9 mouse cellular contexts compared by ENCODE assay signal in genomic region chr15:99778148-99778547, GRCm38 (mm10). TPM values are rescaled to one million over a fixed set of nuclear protein-coding genes. Genes with fewer than 3 reads are reported as not detected.
DNase-seq lines count a peak whose midpoint lies in the region; ATAC-seq lines count a peak whose summit lies in the region.
"Had no signal": no experiment of that assay in that cellular context is flagged by ENCODE, and none has a peak within 500 bp of the region (broad histone marks: within the 10 kb centered on the region; RNA-seq: fewer than 3 reads in every experiment).

No protein-coding gene starts in this region.

- no peak overlapping the region for H3K27ac ChIP-seq in hindbrain, embryonic 14.5 days
- no peak overlapping the region for H3K27ac ChIP-seq in hindbrain, embryonic 13.5 days
- no peak overlapping the region for H3K27ac ChIP-seq in neural tube, embryonic 13.5 days (replicated peaks)
- H3K27ac ChIP-seq: embryonic facial prominence, embryonic 12.5 days had no signal

- peak; percentile 81 for DNase-seq in hindbrain, embryonic 14.5 days (ENCODE audit: low spot score)
- peak; percentile 57 for DNase-seq in 416B (ENCODE audit: low read depth)
- peak; percentile 70 for DNase-seq in ES-CJ7 (ENCODE audit: low read depth, low spot score)
- no peak for DNase-seq in spleen, postnatal 10 days (ENCODE audit: low spot score in 2 of 2)
- no peak for DNase-seq in ovary, postnatal 10 days (ENCODE audit: low spot score)

- H3K27me3 ChIP-seq in hindbrain, embryonic 14.5 days (ENCODE audit: control insufficient read depth, insufficient read depth, low read length) = no peaks in the 10 kb centered on the region
- H3K27me3 ChIP-seq in hindbrain, embryonic 13.5 days = no peaks in the 10 kb centered on the region
- H3K27me3 ChIP-seq in neural tube, embryonic 13.5 days = no peaks in the 10 kb centered on the region
- H3K27me3 ChIP-seq: embryonic facial prominence, embryonic 12.5 days had no signal

- no peak overlapping the region for H3K4me3 ChIP-seq in hindbrain, embryonic 14.5 days (replicated peaks; ENCODE audit: low read length)
- H3K4me3 ChIP-seq in hindbrain, embryonic 13.5 days = no peak overlapping the region
- H3K4me3 ChIP-seq in neural tube, embryonic 13.5 days = no peak overlapping the region
- H3K4me3 ChIP-seq: embryonic facial prominence, embryonic 12.5 days had no signal

- no peak for ATAC-seq in hindbrain, embryonic 14.5 days (ENCODE audit: low FRiP score)
- ATAC-seq in hindbrain, embryonic 13.5 days (ENCODE audit: low FRiP score) = no peak
- peak; percentile 65 for ATAC-seq in common myeloid progenitor, adult 5-6 weeks (replicated peaks; ENCODE audit: low read depth, poor library complexity, severe bottlenecking)
- 0 out of 2 replicates have a peak, but pooled peaks have one; percentile 65 for ATAC-seq in neural tube, embryonic 13.5 days (ENCODE audit: low read depth)

- H3K4me1 ChIP-seq in hindbrain, embryonic 14.5 days (replicated peaks; ENCODE audit: control insufficient read depth, insufficient read depth, low read length) = no peaks in the 10 kb centered on the region
- H3K4me1 ChIP-seq in hindbrain, embryonic 13.5 days (replicated peaks) = no peaks in the 10 kb centered on the region
- 0 out of 2 replicates have a peak, but pooled peaks cover under 1% of the 10 kb centered on the region for H3K4me1 ChIP-seq in neural tube, embryonic 13.5 days (replicated peaks)
- H3K4me1 ChIP-seq: embryonic facial prominence, embryonic 12.5 days had no signal

- no peaks in the 10 kb centered on the region for H3K9me3 ChIP-seq in hindbrain, embryonic 14.5 days (ENCODE audit: control insufficient read depth, low read length)
- H3K9me3 ChIP-seq in hindbrain, embryonic 13.5 days = no peaks in the 10 kb centered on the region
- no peaks in the 10 kb centered on the region for H3K9me3 ChIP-seq in neural tube, embryonic 13.5 days
- H3K9me3 ChIP-seq: embryonic facial prominence, embryonic 12.5 days had no signal

- no peak overlapping the region for H3K4me2 ChIP-seq in hindbrain, embryonic 14.5 days (replicated peaks)
- no peak overlapping the region for H3K4me2 ChIP-seq in hindbrain, embryonic 13.5 days
- no peak overlapping the region for H3K4me2 ChIP-seq in neural tube, embryonic 13.5 days
- H3K4me2 ChIP-seq: embryonic facial prominence, embryonic 12.5 days had no signal

- no peak overlapping the region for H3K9ac ChIP-seq in hindbrain, embryonic 14.5 days
- no peak overlapping the region for H3K9ac ChIP-seq in hindbrain, embryonic 13.5 days
- H3K9ac ChIP-seq in neural tube, embryonic 13.5 days = no peak overlapping the region
- H3K9ac ChIP-seq: embryonic facial prominence, embryonic 12.5 days had no signal

- 25% methylated on average over 7 of the region's 7 CpGs for WGBS in hindbrain, embryonic 14.5 days
- WGBS in hindbrain, embryonic 13.5 days = 25% methylated on average over 7 of the region's 7 CpGs
- 27% methylated on average over 7 of the region's 7 CpGs for WGBS in neural tube, embryonic 13.5 days

- peaks cover 23% of the 10 kb centered on the region for H3K36me3 ChIP-seq in hindbrain, embryonic 14.5 days (replicated peaks; ENCODE audit: control insufficient read depth, insufficient read depth)
- H3K36me3 ChIP-seq in hindbrain, embryonic 13.5 days = peaks cover 22% of the 10 kb centered on the region
- peaks cover 34% of the 10 kb centered on the region for H3K36me3 ChIP-seq in neural tube, embryonic 13.5 days

RNA-seq across cellular contexts. Expression of gene Cers5, which starts 5.5 kb away (rescaled TPM):
- 78.5 and 89.3 TPM in 2 replicates for polyA plus RNA-seq in hindbrain, embryonic 14.5 days (2014; fragmentation: Nextera tagmentation; extraction: Ambion mirVana)
- 73.6 and 74.3 TPM in 2 replicates for polyA plus RNA-seq in hindbrain, embryonic 13.5 days (2015; fragmentation: Nextera tagmentation; extraction: Ambion mirVana)
- 24.0 and 33.2 TPM in 2 replicates for total RNA-seq in common myeloid progenitor, adult 5-6 weeks (2017)
- polyA plus RNA-seq in neural tube, embryonic 13.5 days (2015; fragmentation: Nextera tagmentation; extraction: Ambion mirVana) = 77.2 and 77.6 TPM in 2 replicates

RNA-seq across cellular contexts. Expression of gene Cox14, which starts 52.7 kb away (rescaled TPM):
- polyA plus RNA-seq in hindbrain, embryonic 14.5 days (2014; fragmentation: Nextera tagmentation; extraction: Ambion mirVana) = 182 and 202 TPM in 2 replicates
- 160 and 174 TPM in 2 replicates for polyA plus RNA-seq in hindbrain, embryonic 13.5 days (2015; fragmentation: Nextera tagmentation; extraction: Ambion mirVana)
- total RNA-seq in common myeloid progenitor, adult 5-6 weeks (2017) = 31.2 and 49.0 TPM in 2 replicates
- polyA plus RNA-seq in neural tube, embryonic 13.5 days (2015; fragmentation: Nextera tagmentation; extraction: Ambion mirVana) = 170 and 181 TPM in 2 replicates

Comparison
In these comparisons a context has a peak if more than half of its experiments do, and no peak if none do; other contexts are left out.
1. ATAC-seq: peak in common myeloid progenitor, adult 5-6 weeks (single experiment) and neural tube, embryonic 13.5 days (single experiment); none in hindbrain, embryonic 14.5 days (single experiment) and hindbrain, embryonic 13.5 days (single experiment).
2. DNase-seq: peak in hindbrain, embryonic 14.5 days (single experiment), 416B (single experiment) and ES-CJ7 (single experiment); none in spleen, postnatal 10 days (0 of 2) and ovary, postnatal 10 days (single experiment).